Mouse (Mus musculus): ENCODE results near the gene Gtdc1.

- no peak for TF ChIP-seq CTCF (IDR thresholded peaks at IDR 0.05; ENCODE audit: control insufficient read depth, insufficient read depth, insufficient replicate concordance, low read depth, low read length)
- TF ChIP-seq POLR2A (IDR thresholded peaks at IDR 0.05; ENCODE audit: control insufficient read depth, low read depth, low read length), result no peak
Measured at GRCm38 (mm10) chr2:44539121-44539634, 388.3 kb downstream of the Gtdc1 start.

All from testis, adult 2 months (tissue).